Mouse (Mus musculus): ENCODE data around the gene Mrgpre. TPM values are rescaled to one million over a fixed set of nuclear protein-coding genes. Genes with fewer than 3 reads are reported as not detected.
A peak's percentile ranks its signal among the peaks of the same experiment; 100 is the strongest.

Mrgpre gene
- polyA plus RNA-seq (2015; fragmentation: Nextera tagmentation; extraction: Ambion mirVana) = 0.55 and 0.63 TPM in 2 replicates

- Histone ChIP-seq H3K4me3 (ENCODE audit: low read depth, low read length) (peak within 1 kb of the TSS; percentile 34), H3K9ac (ENCODE audit: low read length) (peak within 1 kb of the TSS; percentile 51), H3K27ac (replicated peaks) (peak within 1 kb of the TSS; percentile 70), H3K27me3 (ENCODE audit: control insufficient read depth, insufficient read depth, low read length) (no peaks in the 10 kb centered on the region), H3K9me3 (ENCODE audit: control insufficient read depth, low read length) (no peaks in the 10 kb centered on the region), H3K4me2 (replicated peaks; ENCODE audit: low read depth) (peak within 1 kb of the TSS; percentile 62), H3K4me1 (replicated peaks; ENCODE audit: control insufficient read depth, insufficient read depth) (peaks cover 3% of the 10 kb centered on the region; the same call in 1 of the 2 replicates), H3K36me3 (ENCODE audit: control insufficient read depth, insufficient read depth, low read length) (no peaks in the 10 kb centered on the region)
- DNase-seq (ENCODE audit: low spot score) = peak; percentile 86
- ATAC-seq (ENCODE audit: low FRiP score, low TSS enrichment) = peak; percentile 91
- TF ChIP-seq CTCF (IDR thresholded peaks at IDR 0.05; ENCODE audit: low read depth) = no peak
- TF ChIP-seq EP300 (optimal IDR thresholded peaks at IDR 0.05) = no peak
- 2% methylated on average over 21 of the region's 21 CpGs for WGBS
Measured at GRCm38 (mm10) chr7:143783996-143784829, at the start of gene Mrgpre. TSS of gene Mrgpre (minus strand) at chr7:143784500.

- H3K4me2 ChIP-seq (replicated peaks; ENCODE audit: low read depth) = no peak overlapping the region
- TF ChIP-seq CTCF (IDR thresholded peaks at IDR 0.05; ENCODE audit: low read depth) = no peak
- no peak for TF ChIP-seq EP300 (optimal IDR thresholded peaks at IDR 0.05)
- WGBS = 84% methylated on average over 6 of the region's 6 CpGs
- H3K9me3 ChIP-seq (ENCODE audit: control insufficient read depth, low read length) = no peaks in the 10 kb centered on the region
- ATAC-seq (ENCODE audit: low FRiP score, low TSS enrichment) (no peak), DNase-seq (ENCODE audit: low spot score) (no peak)
- no peak overlapping the region for H3K9ac ChIP-seq (ENCODE audit: low read length)
- H3K27me3 ChIP-seq (ENCODE audit: control insufficient read depth, insufficient read depth, low read length) = no peaks in the 10 kb centered on the region
- no peak overlapping the region for H3K4me3 ChIP-seq (ENCODE audit: low read depth, low read length)
- H3K4me1 ChIP-seq (replicated peaks; ENCODE audit: control insufficient read depth, insufficient read depth) = peaks cover 4% of the 10 kb centered on the region
- H3K27ac ChIP-seq (replicated peaks) = no peak overlapping the region
- no peaks in the 10 kb centered on the region for H3K36me3 ChIP-seq (ENCODE audit: control insufficient read depth, insufficient read depth, low read length)
Measured at GRCm38 (mm10) chr7:143833581-143834190, 49.4 kb upstream of the Mrgpre start.

- no peak for DNase-seq (ENCODE audit: low spot score)
Measured at GRCm38 (mm10) chr7:143832611-143833010, 48.3 kb upstream of the Mrgpre start.

GRCm38 (mm10) chr7:143832196-143832595, 47.9 kb upstream of the Mrgpre start:
- TF ChIP-seq CTCF (IDR thresholded peaks at IDR 0.05; ENCODE audit: low read depth) (no peak), EP300 (optimal IDR thresholded peaks at IDR 0.05) (no peak)
- H3K4me2 ChIP-seq (replicated peaks; ENCODE audit: low read depth) = no peak overlapping the region
- H3K27ac ChIP-seq (replicated peaks) = peak overlapping the region; percentile 56; the same call in 1 of the 2 replicates
- H3K4me3 ChIP-seq (ENCODE audit: low read depth, low read length) = no peak overlapping the region
- H3K36me3 ChIP-seq (ENCODE audit: control insufficient read depth, insufficient read depth, low read length) = no peaks in the 10 kb centered on the region
- WGBS = 55% methylated on average over 8 of the region's 8 CpGs
- H3K9me3 ChIP-seq (ENCODE audit: control insufficient read depth, low read length) = no peaks in the 10 kb centered on the region
- H3K9ac ChIP-seq (ENCODE audit: low read length) = no peak overlapping the region
- H3K27me3 ChIP-seq (ENCODE audit: control insufficient read depth, insufficient read depth, low read length) = no peaks in the 10 kb centered on the region
- DNase-seq (ENCODE audit: low spot score) = peak; percentile 34
- peaks cover 4% of the 10 kb centered on the region for H3K4me1 ChIP-seq (replicated peaks; ENCODE audit: control insufficient read depth, insufficient read depth)
- no peak for ATAC-seq (ENCODE audit: low FRiP score, low TSS enrichment)

More at GRCm38 (mm10) chr7:143832611-143833010, 48.3 kb upstream of the Mrgpre start:
- no peak for ATAC-seq (ENCODE audit: low FRiP score, low TSS enrichment)
- TF ChIP-seq EP300 (optimal IDR thresholded peaks at IDR 0.05) (no peak), CTCF (IDR thresholded peaks at IDR 0.05; ENCODE audit: low read depth) (no peak)
- Histone ChIP-seq H3K9me3 (ENCODE audit: control insufficient read depth, low read length) (no peaks in the 10 kb centered on the region), H3K4me1 (replicated peaks; ENCODE audit: control insufficient read depth, insufficient read depth) (peaks cover 4% of the 10 kb centered on the region), H3K27me3 (ENCODE audit: control insufficient read depth, insufficient read depth, low read length) (no peaks in the 10 kb centered on the region), H3K4me3 (ENCODE audit: low read depth, low read length) (no peak overlapping the region), H3K4me2 (replicated peaks; ENCODE audit: low read depth) (no peak overlapping the region), H3K36me3 (ENCODE audit: control insufficient read depth, insufficient read depth, low read length) (no peaks in the 10 kb centered on the region), H3K27ac (replicated peaks) (no peak overlapping the region), H3K9ac (ENCODE audit: low read length) (no peak overlapping the region)
- 87% methylated on average over 2 of the region's 2 CpGs for WGBS

GRCm38 (mm10) chr7:143830399-143830798, 46.1 kb upstream of the Mrgpre start:
- WGBS = 3% methylated on average over 6 of the region's 6 CpGs
- Histone ChIP-seq H3K27me3 (ENCODE audit: control insufficient read depth, insufficient read depth, low read length) (no peaks in the 10 kb centered on the region), H3K27ac (replicated peaks) (peak overlapping the region; percentile 45; the same call in 1 of the 2 replicates), H3K4me2 (replicated peaks; ENCODE audit: low read depth) (peak overlapping the region; percentile 76), H3K4me3 (ENCODE audit: low read depth, low read length) (peak overlapping the region; percentile 63), H3K4me1 (replicated peaks; ENCODE audit: control insufficient read depth, insufficient read depth) (peaks cover 4% of the 10 kb centered on the region), H3K36me3 (ENCODE audit: control insufficient read depth, insufficient read depth, low read length) (no peaks in the 10 kb centered on the region), H3K9ac (ENCODE audit: low read length) (peak overlapping the region; percentile 62), H3K9me3 (ENCODE audit: control insufficient read depth, low read length) (no peaks in the 10 kb centered on the region)
- ATAC-seq (ENCODE audit: low FRiP score, low TSS enrichment) (peak; percentile 4; the same call in 1 of the 2 replicates), DNase-seq (ENCODE audit: low spot score) (no peak)
- TF ChIP-seq CTCF (IDR thresholded peaks at IDR 0.05; ENCODE audit: low read depth) (no peak), EP300 (optimal IDR thresholded peaks at IDR 0.05) (no peak)
